Mouse (Mus musculus): ENCODE results near the gene Dcp1a.
A peak's percentile ranks its signal among the peaks of the same experiment; 100 is the strongest.

Dcp1a gene

DNA sequence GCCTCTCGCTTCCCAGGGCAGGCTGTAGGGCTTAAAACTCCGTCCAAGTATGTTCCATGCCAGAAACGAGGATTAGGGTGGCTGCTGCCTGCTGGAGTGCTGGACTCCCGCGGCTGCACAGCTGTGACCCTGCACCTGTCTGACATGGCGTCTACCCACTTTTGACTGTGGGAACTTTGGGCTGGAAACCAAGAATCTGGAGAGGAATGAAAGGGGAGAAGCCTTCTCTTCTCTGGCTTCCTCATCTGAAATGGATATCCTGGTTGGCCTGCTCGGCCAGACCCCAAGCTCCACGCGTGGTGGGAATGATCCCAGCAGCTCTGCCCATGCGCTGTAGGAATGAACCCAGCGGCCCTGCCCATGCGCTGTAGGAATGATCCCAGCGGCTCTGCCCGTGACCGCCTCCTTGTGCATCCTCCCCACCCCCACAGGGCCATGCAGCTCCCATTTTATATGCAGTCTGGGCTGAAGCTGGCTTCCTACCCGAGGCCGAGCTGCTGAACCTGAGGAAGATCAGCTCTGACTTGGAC lies 80.1 kb downstream of the Dcp1a start:
- no peak for DNase-seq (ENCODE audit: low spot score in 2 of 2)

DNA sequence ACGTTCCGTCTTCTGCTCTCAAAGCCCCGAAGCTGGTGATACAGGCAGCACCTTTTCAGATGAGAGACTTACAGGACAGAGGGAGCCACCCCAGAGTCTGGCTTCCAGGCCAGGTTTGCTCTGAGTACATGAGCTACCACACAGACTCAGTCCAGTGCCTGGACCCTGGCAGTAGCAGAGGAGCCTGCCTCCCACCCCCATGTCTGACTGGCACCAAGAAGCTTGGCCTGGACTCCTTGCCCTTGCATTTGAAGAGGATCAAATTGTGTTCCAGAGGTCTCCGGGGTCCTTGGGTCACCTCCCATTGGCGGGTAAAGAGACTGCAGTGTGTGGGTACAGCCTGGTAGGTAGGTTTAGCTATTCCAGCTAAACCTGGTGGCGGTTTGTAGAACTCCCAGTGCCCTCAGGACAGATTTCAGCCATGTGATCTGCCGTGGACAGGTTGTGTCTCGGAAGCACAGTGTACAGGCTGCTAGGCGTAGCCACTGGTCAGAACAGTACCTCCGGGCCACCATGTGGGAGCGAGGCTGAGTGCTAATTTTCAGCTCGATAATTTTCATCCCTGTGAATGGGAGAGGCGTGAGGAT lies 81.6 kb downstream of the Dcp1a start:
- no peak for DNase-seq (ENCODE audit: low spot score in 2 of 2)

DNA sequence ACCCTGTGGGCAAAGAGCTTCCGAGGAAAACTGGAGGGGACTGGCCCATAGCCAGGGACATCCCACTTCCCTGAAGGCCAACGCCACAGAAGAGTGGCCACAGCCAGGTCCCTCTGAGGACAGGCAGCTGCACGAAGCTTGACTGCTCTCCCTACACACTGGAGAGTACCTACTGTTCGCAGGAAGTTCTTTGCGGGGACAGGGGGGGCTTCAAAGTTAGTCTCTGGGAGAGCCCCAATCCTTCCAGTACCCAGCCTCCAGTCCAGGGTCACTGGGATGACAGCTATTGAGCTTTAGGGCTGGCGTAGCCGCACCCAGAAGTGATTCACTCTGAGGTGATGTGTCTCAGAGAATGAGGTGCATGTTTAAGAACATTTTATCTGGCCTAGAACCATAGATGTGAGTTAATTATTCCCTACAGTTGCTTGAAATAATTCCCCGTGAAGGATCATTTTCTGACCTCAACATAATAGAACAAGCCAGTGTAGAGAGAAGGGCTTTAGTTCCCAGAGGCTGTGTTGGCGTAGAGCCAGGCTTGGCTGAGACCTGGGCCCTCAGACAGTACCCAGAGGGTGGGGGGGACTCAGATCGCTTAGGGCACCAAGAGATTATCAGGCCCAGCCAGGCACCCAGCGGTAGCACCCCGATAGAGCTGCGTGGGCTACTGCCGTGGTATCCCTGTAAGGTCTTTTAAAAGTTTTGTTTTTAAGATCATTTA lies 82.3 kb downstream of the Dcp1a start:
- no peak for DNase-seq (ENCODE audit: low spot score in 2 of 2)

DNA sequence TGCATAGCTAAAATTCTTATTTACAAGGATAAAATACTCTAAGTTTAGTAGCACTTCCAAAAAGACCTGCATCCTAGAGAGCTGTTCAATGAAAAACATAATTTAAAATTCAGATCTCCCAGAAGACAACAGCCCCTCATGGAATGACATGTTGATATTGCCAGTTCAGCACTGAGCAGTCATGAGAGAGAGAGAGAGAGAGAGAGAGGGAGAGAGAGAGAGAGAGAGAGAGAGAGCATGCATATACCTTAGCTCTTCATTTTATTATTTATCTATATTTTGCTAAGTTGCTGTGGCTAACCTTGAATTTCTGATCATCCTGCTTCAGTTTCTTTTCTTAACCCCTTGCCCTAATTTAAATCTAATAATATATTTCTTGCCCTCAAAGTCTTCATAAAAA lies 83.0 kb downstream of the Dcp1a start:
- no peak for DNase-seq (ENCODE audit: low spot score in 2 of 2)

DNA sequence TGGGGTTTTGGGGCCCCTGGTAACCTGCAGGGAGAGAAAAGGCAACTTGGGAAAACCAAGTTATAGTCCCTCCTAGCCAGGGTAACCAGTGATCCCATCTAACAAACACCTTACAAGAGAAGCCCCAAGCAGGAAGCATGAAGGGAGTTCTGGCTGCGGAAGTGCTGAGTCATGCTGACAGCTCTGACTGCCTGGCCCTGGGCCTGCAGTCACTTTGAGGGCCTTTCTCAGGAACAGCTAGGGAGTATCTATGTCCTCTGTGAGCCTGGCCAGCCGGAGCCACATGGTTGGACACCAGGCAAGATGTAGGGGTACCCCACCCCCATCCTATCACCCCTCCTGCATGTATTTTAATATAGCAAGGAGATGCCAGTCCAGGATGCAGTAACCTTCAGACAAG lies 85.1 kb downstream of the Dcp1a start:
- peak; percentile 65 to 83 for DNase-seq (ENCODE audit: low spot score in 2 of 2)

DNA sequence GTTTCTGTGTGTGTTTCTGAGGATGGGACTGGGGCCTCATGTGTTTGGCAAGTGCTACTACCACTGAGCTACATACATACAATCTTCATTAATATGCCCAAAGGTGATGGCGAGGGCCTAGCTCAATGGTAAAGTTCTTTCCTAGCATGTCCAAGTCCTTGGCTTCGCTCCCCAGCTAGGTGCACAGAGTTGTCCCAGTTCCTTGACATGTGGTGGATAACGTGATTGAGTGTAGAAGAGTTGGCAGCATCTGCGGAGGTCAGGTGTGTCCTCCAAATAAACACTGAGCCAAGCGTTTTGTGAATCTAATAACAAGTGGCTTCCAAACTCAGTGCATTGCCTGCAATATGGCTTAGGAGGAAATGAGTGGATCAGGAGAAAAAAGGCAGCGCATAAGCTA lies 87.0 kb downstream of the Dcp1a start:
- peak in 1 of 2 experiments; percentile 54 for DNase-seq (ENCODE audit: low spot score in 2 of 2)

DNA sequence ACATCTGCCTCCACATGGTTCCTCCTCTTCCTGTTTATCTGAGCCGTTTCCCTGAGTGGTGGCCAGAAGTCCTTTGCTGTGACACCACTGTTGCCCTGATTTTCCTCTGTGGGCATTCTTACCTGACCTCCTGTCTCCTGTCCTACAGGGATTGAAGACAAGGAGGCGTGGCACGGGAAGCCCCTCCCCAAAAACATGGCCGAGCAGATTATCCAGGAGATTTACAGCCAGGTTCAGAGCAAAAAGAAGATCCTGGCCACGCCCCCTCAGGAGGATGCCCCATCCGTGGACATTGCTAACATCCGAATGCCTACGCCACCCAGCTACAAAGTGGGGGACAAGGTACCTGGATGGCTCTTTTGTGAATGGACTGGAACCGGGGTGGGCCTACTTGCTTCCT lies 88.7 kb downstream of the Dcp1a start:
- no peak for DNase-seq (ENCODE audit: low spot score in 2 of 2)

DNA sequence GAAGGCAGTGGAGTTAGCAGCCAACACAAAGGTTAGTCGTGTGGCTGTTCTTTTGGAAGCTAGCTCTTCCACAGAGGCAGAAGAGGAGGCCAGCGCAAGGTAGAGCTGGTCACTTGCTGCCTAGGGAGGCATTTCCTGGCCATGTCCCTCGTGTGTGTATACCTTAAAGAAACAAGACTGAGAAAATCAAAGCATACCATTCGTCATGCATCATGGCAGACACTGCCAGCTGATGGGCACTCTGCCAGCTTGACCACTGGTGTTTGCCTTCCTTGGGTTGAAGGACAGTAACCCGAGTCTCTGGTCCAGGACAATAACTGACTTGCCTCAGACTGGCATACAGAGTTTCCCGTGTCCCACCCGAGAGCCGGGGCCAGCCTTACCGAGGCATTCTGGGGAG lies 91.0 kb downstream of the Dcp1a start:
- no peak for DNase-seq (ENCODE audit: low spot score in 2 of 2)

DNA sequence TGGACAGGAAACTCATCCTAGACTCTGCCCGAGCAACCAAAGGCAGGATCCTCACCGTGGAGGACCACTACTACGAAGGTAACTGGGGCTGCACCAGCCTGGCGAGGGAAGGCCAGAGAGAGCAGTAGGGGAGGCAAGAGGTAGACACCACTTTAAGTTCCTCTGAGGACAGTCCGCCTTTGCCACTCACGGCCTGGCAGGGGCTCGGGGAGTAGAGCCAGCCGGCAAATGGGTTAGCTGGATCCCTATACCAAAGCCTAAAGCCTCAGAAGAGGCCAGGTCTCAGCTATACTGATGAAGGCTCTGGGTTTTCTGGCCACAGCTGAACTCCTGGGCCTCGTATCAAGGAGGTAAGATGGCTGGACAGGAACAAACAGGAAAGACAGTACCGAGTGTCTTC lies 92.9 kb downstream of the Dcp1a start:
- DNase-seq (ENCODE audit: low spot score in 2 of 2) = no peak

DNA sequence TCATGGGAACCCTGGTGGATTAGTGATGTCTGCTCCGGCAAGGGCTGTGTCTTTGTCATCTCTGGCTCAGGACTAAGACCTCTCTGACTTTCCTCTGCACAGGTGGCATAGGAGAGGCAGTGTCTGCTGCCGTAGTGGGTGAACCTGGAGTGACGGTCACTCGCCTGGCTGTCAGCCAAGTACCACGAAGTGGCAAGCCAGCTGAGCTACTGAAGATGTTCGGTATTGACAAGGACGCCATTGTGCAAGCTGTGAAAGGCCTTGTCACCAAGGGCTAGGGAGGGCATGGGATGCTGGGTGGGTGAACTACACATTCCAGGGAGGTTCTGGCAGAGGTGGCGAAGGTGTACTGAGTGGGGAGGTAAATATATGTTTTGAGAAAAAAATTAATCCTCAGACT lies 93.9 kb downstream of the Dcp1a start:
- no peak for DNase-seq (ENCODE audit: low spot score in 2 of 2)

DNA sequence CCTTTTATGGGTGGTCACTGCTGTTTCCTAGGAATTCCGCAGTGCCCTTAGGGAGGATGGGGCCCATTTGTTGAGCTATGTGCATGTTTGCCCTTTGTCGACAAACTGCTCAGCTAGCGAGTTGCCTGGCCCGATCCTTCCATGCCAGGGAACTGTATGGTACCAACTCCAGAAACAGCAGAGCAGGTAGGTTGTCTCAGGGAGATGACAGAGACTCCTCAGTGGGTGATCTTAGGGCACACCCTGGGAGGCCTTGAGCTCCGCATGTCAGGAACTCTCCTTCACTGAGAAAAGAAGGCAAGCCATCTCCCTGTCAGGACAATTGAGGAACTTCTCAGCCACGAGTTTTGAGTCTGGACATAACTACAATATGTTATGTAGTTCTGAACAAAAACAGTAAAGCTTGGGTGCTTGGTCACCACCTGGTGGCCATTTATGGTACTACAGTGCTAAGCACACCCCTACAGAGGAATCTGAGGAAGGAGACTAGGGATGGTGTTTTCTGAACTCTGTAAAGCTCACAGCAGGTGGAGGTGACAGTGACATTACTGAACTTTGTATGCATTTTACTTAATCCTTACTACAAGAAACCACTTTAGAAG lies 94.7 kb downstream of the Dcp1a start:
- peak; percentile 64 to 76 for DNase-seq (ENCODE audit: low spot score in 2 of 2)

DNA sequence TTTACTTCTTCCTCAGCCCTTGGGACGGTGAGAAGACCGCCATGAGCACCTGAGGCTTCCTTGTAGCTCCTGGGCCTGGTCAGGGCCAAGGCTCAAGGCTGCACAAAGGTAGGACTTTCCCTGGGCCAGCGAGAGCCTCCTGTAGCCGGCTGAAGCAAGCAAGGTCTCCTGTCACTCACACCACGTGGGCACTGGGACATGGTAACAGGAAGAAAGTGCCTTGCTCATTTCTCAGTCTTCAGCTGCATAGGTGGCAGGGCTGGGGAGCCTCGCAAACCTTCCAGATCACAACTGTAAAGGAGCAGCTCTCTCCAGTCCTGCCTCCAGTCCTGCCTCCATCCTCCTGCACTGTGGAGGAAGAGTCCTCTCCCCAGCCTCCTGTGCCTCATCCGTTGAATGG lies 96.5 kb downstream of the Dcp1a start:
- DNase-seq (ENCODE audit: low spot score in 2 of 2) = no peak

DNA sequence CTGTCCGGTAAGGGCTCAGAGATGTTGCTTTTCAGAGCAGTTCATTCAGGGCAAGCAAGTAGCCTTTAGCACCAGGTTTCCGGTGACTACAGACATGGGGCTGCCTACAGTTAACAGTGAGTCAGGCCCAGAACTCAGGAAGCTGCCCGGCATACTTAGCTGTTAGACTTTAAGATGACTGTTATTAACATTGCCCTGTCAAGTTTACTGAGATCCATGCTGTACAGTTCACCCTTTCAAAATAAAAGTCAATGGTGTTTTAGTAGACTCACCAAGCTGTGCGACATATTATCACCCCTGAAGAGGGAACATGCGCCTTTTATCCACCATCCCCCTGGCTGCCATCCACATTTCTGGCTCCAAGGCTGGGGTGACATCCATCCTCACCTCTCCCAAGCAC lies 96.9 kb downstream of the Dcp1a start:
- no peak for DNase-seq (ENCODE audit: low spot score in 2 of 2)

Measured in heart, adult 9 months (tissue).